Mouse (Mus musculus) stomach, embryonic 15.5 days (tissue): ENCODE data around the gene Safb2. TPM values are rescaled to one million over a fixed set of nuclear protein-coding genes. Genes with fewer than 3 reads are reported as not detected.
"Not testable (repeated sequence)": the region's sequence is repeated elsewhere in the genome, so short reads cannot be mapped to it uniquely, and the experiment has no call there.

Experiments
- ATAC-seq: fragments of 200-750 bp; cut with Nextera tagmentation; 2 replicates; pipeline ENCODE4 v1.8.0; 2017; ENCODE audit warnings: low read depth, moderate number of reproducible peaks, moderate TSS enrichment; ENCODE audit not compliant: insufficient read depth, low FRiP score
- H3K27ac ChIP-seq: fragments of 300-500 bp; sonication (generic); 2 replicates; pipeline ENCODE4 v1.5.1; 2015; ENCODE audit warnings: mild to moderate bottlenecking, inconsistent platforms
- H3K27me3 ChIP-seq: fragments of 300-500 bp; sonication (generic); replicated peaks from 2 replicates; pipeline ENCODE4 v1.6.1; 2015; ENCODE audit warnings: inconsistent platforms
- H3K36me3 ChIP-seq: fragments of 300-500 bp; sonication (generic); 2 replicates; pipeline ENCODE4 v1.6.1; 2015; ENCODE audit warnings: inconsistent platforms
- H3K4me1 ChIP-seq: fragments of 300-500 bp; sonication (generic); 2 replicates; pipeline ENCODE4 v1.6.1; 2015; ENCODE audit warnings: inconsistent platforms
- H3K4me2 ChIP-seq: fragments of 300-500 bp; sonication (generic); 2 replicates; pipeline ENCODE4 v1.6.1; 2015; ENCODE audit warnings: mild to moderate bottlenecking, inconsistent platforms
- H3K4me3 ChIP-seq: fragments of 300-500 bp; sonication (generic); replicated peaks from 2 replicates; pipeline ENCODE4 v1.5.1; 2015; ENCODE audit warnings: inconsistent platforms
- H3K9ac ChIP-seq: fragments of 300-500 bp; sonication (generic); 2 replicates; pipeline ENCODE4 v1.6.1; 2015; ENCODE audit warnings: inconsistent platforms
- H3K9me3 ChIP-seq: fragments of 300-500 bp; sonication (generic); 2 replicates; pipeline ENCODE4 v1.6.1; 2016; ENCODE audit warnings: inconsistent platforms
- WGBS: fragments of 180-500 bp; shearing (Covaris S2); methylation state at CpG from one replicate; pipeline ENCODE4 v1.1.7; 2015; 5-methylcytosine and 5-hydroxymethylcytosine counted together
- polyA plus RNA-seq: library from polyadenylated mRNA; unstranded; fragments of >200 nt; fragmentation: Nextera tagmentation; extraction: Ambion mirVana; gene quantifications from 2 replicates; pipeline ENCODE4 v1.2.1, GENCODE M21; 2015

The Safb2 gene
- polyA plus RNA-seq, 1 experiment from 2014 or later = 82.7 TPM

DNA sequence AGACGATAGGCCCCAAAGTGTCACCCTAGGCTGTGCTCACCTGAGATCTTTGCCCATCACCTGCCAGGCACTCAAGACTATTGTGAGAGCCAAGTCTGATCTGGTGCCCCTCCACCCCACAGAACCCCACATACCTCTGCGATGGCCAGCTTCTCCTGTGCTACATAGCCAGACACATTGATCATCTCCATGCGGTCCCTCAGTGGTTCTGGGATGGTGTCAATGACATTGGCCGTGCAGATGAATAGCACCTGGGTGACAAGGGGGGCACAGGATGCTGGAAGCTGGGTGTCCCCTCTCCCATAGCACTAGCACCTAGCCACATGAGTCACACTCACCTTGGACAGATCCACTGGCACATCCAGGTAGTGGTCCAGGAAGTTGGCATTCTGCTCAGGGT lies 31.4 kb upstream of the Safb2 start:
- Histone ChIP-seq H3K27me3 (no peaks in the 10 kb centered on the region), H3K27ac (no peak overlapping the region), H3K4me3 (no peak overlapping the region), H3K9me3 (no peaks in the 10 kb centered on the region), H3K9ac (no peak overlapping the region), H3K4me1 (peaks cover 21% of the 10 kb centered on the region), H3K4me2 (no peak overlapping the region), H3K36me3 (peaks cover 63% of the 10 kb centered on the region)
- whole genome bisulfite sequencing = 80% methylated on average over 4 of the region's 4 CpGs
- ATAC-seq = no peak

DNA sequence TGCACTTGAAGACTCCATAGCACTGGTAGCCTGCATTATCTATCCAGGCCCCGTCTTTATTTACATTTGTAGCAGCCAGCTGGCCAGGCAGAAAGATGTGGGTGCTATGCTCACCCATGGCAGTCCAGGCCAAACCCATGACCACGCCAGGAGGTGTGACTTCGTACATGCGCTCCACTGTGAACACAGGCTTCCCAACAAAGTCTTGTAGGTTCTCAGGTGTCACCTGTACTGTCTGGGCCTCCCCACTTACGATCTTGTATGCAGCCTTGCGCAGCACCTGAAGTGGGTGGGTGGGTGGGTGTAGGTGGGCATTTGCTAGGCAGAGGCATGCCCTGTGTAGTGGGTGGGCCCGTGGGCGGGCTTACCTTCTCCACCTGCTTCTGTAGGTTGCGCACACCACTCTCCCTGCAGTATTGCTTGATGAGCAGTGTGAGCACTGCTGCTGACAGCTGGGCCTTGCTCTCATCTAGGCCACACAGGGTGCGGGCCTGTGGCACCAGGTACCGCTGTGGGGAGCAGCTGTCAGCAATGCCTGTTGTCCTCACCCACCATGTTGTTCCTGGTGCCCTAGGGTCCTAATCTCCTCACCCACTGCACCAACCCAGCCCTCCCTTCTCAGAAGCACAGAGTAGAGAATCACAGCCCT lies 30.9 kb upstream of the Safb2 start:
- WGBS = 81% methylated on average over 11 of the region's 11 CpGs
- ATAC-seq = no peak
- Histone ChIP-seq H3K9me3 (no peaks in the 10 kb centered on the region), H3K4me1 (peaks cover 26% of the 10 kb centered on the region), H3K36me3 (peaks cover 58% of the 10 kb centered on the region), H3K4me3 (peak overlapping the region; percentile 72), H3K4me2 (peak overlapping the region; percentile 82), H3K27ac (no peak overlapping the region), H3K27me3 (no peaks in the 10 kb centered on the region), H3K9ac (0 out of 2 replicates have a peak overlapping the region, but pooled peaks have one; percentile 50)

DNA sequence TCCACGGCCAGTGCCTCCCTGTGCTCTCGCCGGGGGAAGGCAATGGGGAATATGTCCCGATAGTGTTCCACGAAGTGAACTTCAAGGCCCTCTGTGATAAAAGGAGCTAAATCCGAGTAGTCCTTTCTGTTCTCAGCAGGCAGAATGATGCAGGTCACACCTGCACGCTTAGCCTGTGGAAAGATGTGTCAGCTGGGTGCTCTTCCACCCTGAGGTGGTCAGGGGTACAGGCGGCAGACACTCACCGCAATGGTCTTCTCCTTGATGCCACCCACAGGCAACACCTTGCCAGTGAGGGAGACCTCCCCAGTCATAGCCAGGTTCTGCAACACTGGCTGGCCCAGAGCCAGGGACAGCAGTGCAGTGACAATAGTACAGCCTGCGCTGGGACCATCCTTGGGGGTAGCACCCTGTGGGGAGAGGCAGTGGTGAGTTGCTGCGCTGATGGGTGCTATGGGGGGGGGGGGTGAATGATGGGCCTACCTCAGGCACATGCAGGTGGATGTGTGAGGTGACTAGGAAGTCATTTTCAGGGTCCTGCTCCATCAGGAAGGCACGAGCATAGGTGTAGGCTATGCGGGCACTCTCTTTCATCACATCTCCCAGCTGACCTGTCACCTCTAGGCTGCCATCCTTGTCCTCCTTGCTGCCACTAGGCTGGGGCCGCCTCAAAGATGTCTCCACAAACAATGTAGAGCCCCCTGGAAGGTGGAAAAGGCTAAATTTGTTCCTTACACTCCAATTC lies 30.2 kb upstream of the Safb2 start:
- H3K36me3 ChIP-seq = peaks cover 51% of the 10 kb centered on the region
- peak overlapping the region; percentile 72 for H3K4me3 ChIP-seq
- no peaks in the 10 kb centered on the region for H3K9me3 ChIP-seq
- 24% methylated on average over 14 of the region's 14 CpGs for whole genome bisulfite sequencing
- no peak for ATAC-seq
- peak overlapping the region; percentile 50 for H3K9ac ChIP-seq
- H3K27ac ChIP-seq = peak overlapping the region; percentile 18; the same call in 1 of the 2 replicates
- H3K4me1 ChIP-seq = peaks cover 26% of the 10 kb centered on the region
- no peaks in the 10 kb centered on the region for H3K27me3 ChIP-seq
- peak overlapping the region; percentile 82 for H3K4me2 ChIP-seq

DNA sequence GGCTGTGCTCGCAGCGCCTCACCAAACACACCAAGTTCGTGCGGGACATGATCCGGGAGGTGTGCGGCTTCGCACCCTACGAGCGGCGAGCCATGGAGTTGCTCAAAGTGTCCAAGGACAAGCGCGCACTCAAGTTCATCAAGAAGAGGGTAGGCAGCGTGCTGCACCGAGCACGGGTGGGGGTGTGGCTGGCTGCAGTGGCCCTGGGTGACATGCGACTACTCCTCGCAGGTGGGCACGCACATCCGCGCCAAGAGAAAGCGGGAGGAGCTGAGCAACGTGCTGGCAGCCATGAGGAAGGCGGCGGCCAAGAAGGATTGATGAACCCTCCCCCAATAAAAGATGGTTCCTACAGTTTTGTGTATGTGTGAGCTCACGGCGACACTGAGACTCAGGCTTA lies 29.5 kb upstream of the Safb2 start:
- H3K27ac ChIP-seq = peak overlapping the region; percentile 92
- WGBS = under 1% methylated on average over 26 of the region's 26 CpGs
- not testable (repeated sequence) for H3K27me3 ChIP-seq, ATAC-seq, H3K9me3 ChIP-seq
- H3K4me2 ChIP-seq = peak overlapping the region; percentile 82
- H3K36me3 ChIP-seq = peaks cover 45% of the 10 kb centered on the region
- peak overlapping the region; percentile 72 for H3K4me3 ChIP-seq
- H3K9ac ChIP-seq = peak overlapping the region; percentile 50
- peaks cover 27% of the 10 kb centered on the region for H3K4me1 ChIP-seq

DNA sequence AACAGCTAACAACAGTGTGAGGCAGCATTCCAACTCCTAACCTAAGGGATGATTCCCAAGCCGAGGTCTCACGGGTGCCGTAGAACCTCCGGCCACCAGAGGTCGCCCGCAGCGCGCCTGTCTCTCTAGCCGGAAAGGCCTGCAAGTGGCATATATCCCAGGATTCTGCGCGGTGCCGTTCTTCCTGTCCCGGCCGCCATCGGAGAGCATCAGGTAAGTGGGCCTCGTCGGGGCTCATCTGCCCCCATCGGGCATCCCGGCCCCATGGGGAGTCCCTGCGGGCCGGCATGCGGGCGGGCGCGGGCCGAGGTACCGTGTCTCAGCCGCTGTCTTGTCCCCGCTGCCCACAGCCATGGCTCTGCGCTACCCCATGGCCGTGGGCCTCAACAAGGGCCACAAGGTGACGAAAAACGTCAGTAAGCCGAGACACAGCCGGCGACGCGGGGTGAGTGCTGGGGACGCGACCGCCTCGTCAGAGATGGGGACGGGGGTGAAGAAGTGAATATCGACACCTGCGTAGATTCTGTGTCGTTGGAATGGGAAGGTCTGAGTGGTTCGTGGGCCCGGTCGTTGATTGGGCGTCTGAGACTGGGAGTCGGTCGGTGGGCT lies 29.0 kb upstream of the Safb2 start, which contains the start of gene Rpl36:
Gene Rpl36 (plus strand): TSS at position 181 of the 609 bp plus-strand sequence.
- peaks cover 32% of the 10 kb centered on the region for H3K4me1 ChIP-seq

DNA sequence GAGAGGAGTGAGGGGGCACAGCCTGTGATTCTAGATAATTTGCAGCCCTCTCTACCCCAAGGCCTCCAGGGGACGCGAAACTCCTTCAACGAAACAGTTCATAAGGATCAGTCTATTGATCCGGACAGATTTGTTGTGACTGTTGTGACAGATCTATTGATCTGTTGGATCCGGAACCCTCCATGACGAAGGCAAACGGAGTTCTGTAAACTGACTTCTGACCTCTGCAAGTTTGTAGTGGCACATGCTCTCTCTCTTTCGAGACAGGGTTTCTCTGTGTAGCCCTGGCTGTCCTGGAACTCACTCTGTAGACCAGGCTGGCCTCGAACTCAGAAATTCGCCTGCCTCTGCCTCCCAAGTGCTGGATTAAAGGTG lies 28.2 kb upstream of the Safb2 start:
- H3K27me3 ChIP-seq, ATAC-seq, H3K4me3 ChIP-seq, H3K4me2 ChIP-seq, H3K9ac ChIP-seq, H3K9me3 ChIP-seq: not testable (repeated sequence)
- peaks cover 33% of the 10 kb centered on the region for H3K4me1 ChIP-seq
- WGBS = 61% methylated on average over 10 of the region's 10 CpGs
- peaks cover 31% of the 10 kb centered on the region for H3K36me3 ChIP-seq
- 0 out of 2 replicates have a peak overlapping the region, but pooled peaks have one; percentile 11 for H3K27ac ChIP-seq

More for the DNA sequence above, 29.0 kb upstream of the Safb2 start, which contains the start of gene Rpl36:
- H3K27ac ChIP-seq = peak within 1 kb of the TSS; percentile 92
- WGBS = under 1% methylated on average over 52 of the region's 52 CpGs
- ATAC-seq = peak; percentile 61
- peaks cover 39% of the 10 kb centered on the region for H3K36me3 ChIP-seq
- H3K27me3 ChIP-seq = no peaks in the 10 kb centered on the region
- peak within 1 kb of the TSS; percentile 82 for H3K4me2 ChIP-seq
- H3K9me3 ChIP-seq = no peaks in the 10 kb centered on the region
- H3K4me3 ChIP-seq = peak within 1 kb of the TSS; percentile 72
- peak within 1 kb of the TSS; percentile 50 for H3K9ac ChIP-seq

DNA sequence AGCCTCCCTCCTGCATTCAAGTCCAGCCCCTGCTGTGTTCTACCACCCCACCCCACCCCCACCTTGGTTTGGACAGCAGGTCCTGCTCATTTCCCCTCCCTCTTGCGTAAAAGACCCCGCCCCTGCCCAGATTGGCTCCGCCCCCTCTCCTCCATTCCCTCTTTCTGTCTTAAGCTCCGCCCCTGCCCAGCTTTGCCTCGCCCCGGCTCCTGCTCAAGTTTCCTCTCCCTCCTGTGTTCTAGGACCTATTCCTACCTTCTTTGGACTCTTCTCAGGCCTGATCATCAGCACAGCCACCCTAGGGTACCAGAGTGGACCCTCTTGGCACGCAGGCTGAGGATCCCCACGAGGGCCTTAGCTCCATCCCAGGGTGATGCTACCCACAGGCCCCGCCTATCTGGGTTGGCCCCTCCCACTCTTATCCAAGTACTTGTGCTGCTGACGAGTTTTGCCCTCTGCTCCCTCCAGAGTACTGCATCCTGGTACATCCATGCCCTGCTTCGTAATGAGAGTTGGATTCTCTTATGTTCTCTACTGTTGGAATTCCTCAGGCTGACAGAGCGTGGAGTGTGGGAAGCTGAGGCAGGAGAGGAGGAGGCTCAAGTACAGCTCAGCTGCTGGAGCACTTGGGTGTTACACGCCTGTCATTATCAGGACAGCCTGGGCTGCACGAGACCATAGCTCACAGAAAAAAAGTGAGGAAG lies 27.6 kb upstream of the Safb2 start:
- Histone ChIP-seq H3K36me3 (peaks cover 28% of the 10 kb centered on the region), H3K9me3 (no peaks in the 10 kb centered on the region), H3K4me3 (no peak overlapping the region), H3K9ac (no peak overlapping the region; the same call in 1 of the 2 replicates), H3K27ac (0 out of 2 replicates have a peak overlapping the region, but pooled peaks have one; percentile 11), H3K4me1 (peaks cover 33% of the 10 kb centered on the region), H3K27me3 (no peaks in the 10 kb centered on the region), H3K4me2 (no peak overlapping the region)
- WGBS = 20% methylated on average over 14 of the region's 14 CpGs
- no peak for ATAC-seq

DNA sequence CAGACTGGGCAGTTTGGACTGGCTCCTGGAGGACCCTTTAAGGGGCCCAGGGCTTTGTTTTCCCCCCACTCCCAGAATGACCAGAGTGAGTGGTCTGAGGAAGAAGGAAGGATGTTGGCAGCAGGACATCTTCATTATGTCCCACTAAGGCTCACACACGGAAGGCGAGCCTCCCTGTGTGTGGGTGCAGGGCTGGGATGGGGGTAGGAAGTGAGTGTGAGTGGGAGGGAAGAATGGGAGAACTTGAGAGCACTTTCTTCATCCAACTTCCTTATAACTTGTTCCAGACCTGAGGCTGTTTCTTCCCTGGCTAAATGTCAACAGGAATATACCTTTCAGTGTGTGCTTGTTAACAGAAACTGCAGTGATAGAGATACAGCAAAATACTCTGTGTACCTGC lies 26.9 kb upstream of the Safb2 start:
- whole genome bisulfite sequencing = 73% methylated on average over 2 of the region's 2 CpGs
- H3K4me2 ChIP-seq = no peak overlapping the region
- H3K9me3 ChIP-seq = no peaks in the 10 kb centered on the region
- peaks cover 28% of the 10 kb centered on the region for H3K36me3 ChIP-seq
- H3K4me1 ChIP-seq = peaks cover 33% of the 10 kb centered on the region
- H3K4me3 ChIP-seq = no peak overlapping the region
- no peaks in the 10 kb centered on the region for H3K27me3 ChIP-seq
- ATAC-seq = no peak
- H3K9ac ChIP-seq = no peak overlapping the region
- no peak overlapping the region for H3K27ac ChIP-seq

DNA sequence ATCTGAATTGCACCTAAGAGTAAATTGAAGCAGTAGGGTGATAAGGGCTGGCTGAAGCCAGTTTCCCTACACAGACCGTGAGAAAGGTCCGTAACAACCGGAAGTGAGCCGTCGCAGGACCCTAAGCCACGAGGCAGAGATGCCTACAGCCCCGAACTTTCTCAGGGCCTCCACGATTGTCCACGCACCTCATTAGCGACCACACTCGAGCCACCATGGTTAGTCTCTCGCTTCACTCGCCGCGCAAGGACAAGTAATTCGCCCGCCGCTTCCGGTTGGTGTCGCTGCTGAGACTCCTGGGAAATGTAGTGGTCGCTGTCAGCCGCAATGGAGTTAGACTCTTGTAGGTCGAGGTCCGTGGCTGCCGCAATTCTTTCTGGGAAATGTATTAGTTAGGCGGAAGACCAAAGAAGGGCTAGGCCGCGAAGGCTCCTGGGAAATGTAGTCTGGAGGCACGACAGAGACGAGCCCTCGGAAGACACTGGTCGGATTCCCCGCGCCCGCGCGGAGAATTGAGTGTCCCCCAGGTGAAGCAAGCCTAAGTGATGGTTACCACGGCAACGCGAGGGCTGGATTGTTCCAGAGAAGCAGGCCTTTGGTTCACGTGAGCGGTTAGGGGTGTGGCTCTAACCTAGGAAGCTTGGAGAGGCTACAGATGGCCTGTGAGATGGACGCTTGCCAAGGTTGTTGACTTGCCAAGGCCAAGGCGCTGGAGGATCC lies 25.2 kb upstream of the Safb2 start, which contains the start of gene 2410015M20Rik:
Gene 2410015M20Rik (minus strand): TSS at position 320 of the 720 bp plus-strand sequence.
- H3K4me2 ChIP-seq = peak within 1 kb of the TSS; percentile 83
- H3K9ac ChIP-seq = peak within 1 kb of the TSS; percentile 71
- peak within 1 kb of the TSS; percentile 83 for H3K27ac ChIP-seq
- peak; percentile 86 for ATAC-seq
- H3K36me3 ChIP-seq = peaks cover 30% of the 10 kb centered on the region
- 0% methylated on average over 44 of the region's 44 CpGs for WGBS
- H3K9me3 ChIP-seq = no peaks in the 10 kb centered on the region
- H3K27me3 ChIP-seq = no peaks in the 10 kb centered on the region
- H3K4me3 ChIP-seq = peak within 1 kb of the TSS; percentile 74
- H3K4me1 ChIP-seq = peaks cover 28% of the 10 kb centered on the region

DNA sequence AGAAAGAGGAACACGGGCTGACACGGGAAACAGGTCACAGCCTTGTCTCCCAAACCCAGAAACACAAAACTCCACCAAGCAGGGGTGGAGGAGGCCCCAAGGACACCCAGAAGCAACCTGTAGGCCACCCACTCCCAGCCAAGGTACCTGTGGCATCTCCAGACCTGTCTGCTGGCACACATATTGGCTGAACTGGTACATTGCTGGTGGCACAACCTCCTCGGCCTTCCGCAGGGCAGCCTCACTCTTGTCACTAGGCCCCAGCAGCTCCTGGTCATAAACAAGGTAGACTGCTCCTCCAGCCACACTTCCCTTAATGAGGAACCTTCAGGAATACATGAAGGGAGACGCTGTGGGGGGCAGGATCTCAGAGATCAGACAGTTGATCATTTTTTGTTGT lies 24.3 kb upstream of the Safb2 start:
- H3K9ac ChIP-seq = peak overlapping the region; percentile 71; the same call in 1 of the 2 replicates
- peaks cover 33% of the 10 kb centered on the region for H3K36me3 ChIP-seq
- no peaks in the 10 kb centered on the region for H3K9me3 ChIP-seq
- H3K4me3 ChIP-seq = peak overlapping the region; percentile 74
- peak overlapping the region; percentile 83 for H3K27ac ChIP-seq
- ATAC-seq = no peak
- 47% methylated on average over 5 of the region's 5 CpGs for WGBS
- no peaks in the 10 kb centered on the region for H3K27me3 ChIP-seq
- peaks cover 23% of the 10 kb centered on the region for H3K4me1 ChIP-seq
- peak overlapping the region; percentile 83 for H3K4me2 ChIP-seq

DNA sequence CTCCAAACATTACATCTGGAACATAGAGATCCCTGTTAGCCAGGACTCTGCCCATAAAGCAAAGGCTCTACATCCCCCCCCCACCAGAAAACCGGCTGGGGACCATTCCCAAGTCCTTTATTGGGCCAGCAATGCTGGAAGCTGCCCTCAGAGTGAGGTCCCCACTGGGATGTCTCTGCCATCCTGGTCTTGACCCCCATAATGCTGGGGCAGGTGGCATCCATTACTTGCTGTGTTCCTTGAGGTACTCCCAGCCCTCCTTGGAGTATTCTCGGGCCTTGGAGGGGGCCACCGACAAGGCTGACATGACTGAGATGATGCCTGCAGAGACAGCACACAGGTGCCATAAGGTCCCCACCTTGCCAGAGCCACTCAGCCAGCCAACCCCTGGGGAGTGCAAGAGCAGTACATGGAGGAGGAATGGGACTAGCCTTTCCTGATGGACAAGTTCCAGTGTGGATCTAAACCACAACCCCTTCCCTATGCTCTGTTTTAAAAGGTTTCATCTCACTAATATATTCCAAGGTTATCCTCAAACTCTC lies 23.2 kb upstream of the Safb2 start:
- ATAC-seq = no peak
- peaks cover 44% of the 10 kb centered on the region for H3K36me3 ChIP-seq

More for the DNA sequence above, 23.2 kb upstream of the Safb2 start:
- H3K4me1 ChIP-seq = peaks cover 23% of the 10 kb centered on the region
- no peaks in the 10 kb centered on the region for H3K9me3 ChIP-seq
- no peak overlapping the region for H3K27ac ChIP-seq
- no peak overlapping the region for H3K4me3 ChIP-seq
- WGBS = 73% methylated on average over 3 of the region's 3 CpGs
- H3K9ac ChIP-seq = no peak overlapping the region
- H3K4me2 ChIP-seq = no peak overlapping the region
- H3K27me3 ChIP-seq = no peaks in the 10 kb centered on the region
